In genomic region chr2:29966826-29967225, GRCm38 (mm10) we compare ENCODE assay signal across 8 mouse cellular contexts. TPM values are rescaled to one million over a fixed set of nuclear protein-coding genes. Genes with fewer than 3 reads are reported as not detected.
DNase-seq lines count a peak whose midpoint lies in the region; ATAC-seq and TF ChIP-seq lines count a peak whose summit lies in the region.

No protein-coding gene starts in this region.

- peak overlapping the region; percentile 86 for H3K4me3 ChIP-seq in limb, embryonic 15.5 days
- H3K4me3 ChIP-seq in stomach, postnatal 0 days (ENCODE audit: low read depth, low read length), result peak overlapping the region; percentile 100

- DNase-seq in embryo, embryonic 11 days, result peak; percentile 19
- no peak for DNase-seq in embryo, embryonic 9.5 days (ENCODE audit: extremely low spot score)
- peak; percentile 36 to 48 for DNase-seq in right cerebral cortex, postnatal 10 days (ENCODE audit: low spot score in 2 of 2)
- no peak for DNase-seq in right cerebral cortex, adult 2 months (ENCODE audit: low spot score in 2 of 2)
- no peak for DNase-seq in stomach, postnatal 0 days (ENCODE audit: low spot score)
- DNase-seq in cerebellum, adult 11-12 months, result no peak
- no peak for DNase-seq in gastrocnemius, adult 8-10 months (ENCODE audit: low spot score in 2 of 2)

- H3K4me2 ChIP-seq in limb, embryonic 15.5 days, result peak overlapping the region; percentile 54
- peak overlapping the region; percentile 73 for H3K4me2 ChIP-seq in stomach, postnatal 0 days (replicated peaks; ENCODE audit: low read depth)

- ATAC-seq in limb, embryonic 15.5 days (ENCODE audit: insufficient number of reproducible peaks, low FRiP score, low TSS enrichment, low read depth), result no peak
- ATAC-seq in stomach, postnatal 0 days (ENCODE audit: low FRiP score, low TSS enrichment), result no peak

- H3K36me3 ChIP-seq in limb, embryonic 15.5 days, result peaks cover 14% of the 10 kb centered on the region
- 0 out of 2 replicates have a peak, but pooled peaks cover 4% of the 10 kb centered on the region for H3K36me3 ChIP-seq in stomach, postnatal 0 days (ENCODE audit: control insufficient read depth, insufficient read depth, low read length)

- 55% methylated on average over 2 of the region's 2 CpGs for WGBS in limb, embryonic 15.5 days
- 54% methylated on average over 2 of the region's 2 CpGs for WGBS in stomach, postnatal 0 days

- no peak for TF ChIP-seq CTCF in stomach, postnatal 0 days (IDR thresholded peaks at IDR 0.05; ENCODE audit: low read depth)

- no peak for TF ChIP-seq EP300 in stomach, postnatal 0 days (optimal IDR thresholded peaks at IDR 0.05)

- H3K4me1 ChIP-seq in limb, embryonic 15.5 days, result peaks cover 43% of the 10 kb centered on the region
- peaks cover 9% of the 10 kb centered on the region for H3K4me1 ChIP-seq in stomach, postnatal 0 days (replicated peaks; ENCODE audit: control insufficient read depth, insufficient read depth)

- H3K27ac ChIP-seq in limb, embryonic 15.5 days, result no peak overlapping the region
- no peak overlapping the region for H3K27ac ChIP-seq in stomach, postnatal 0 days (replicated peaks)

- no peaks in the 10 kb centered on the region for H3K9me3 ChIP-seq in limb, embryonic 15.5 days
- no peaks in the 10 kb centered on the region for H3K9me3 ChIP-seq in stomach, postnatal 0 days (ENCODE audit: control insufficient read depth, low read length)

- H3K9ac ChIP-seq in limb, embryonic 15.5 days, result 0 out of 2 replicates have a peak overlapping the region, but pooled peaks have one; percentile 88
- H3K9ac ChIP-seq in stomach, postnatal 0 days (ENCODE audit: low read length), result 0 out of 2 replicates have a peak overlapping the region, but pooled peaks have one; percentile 27

- H3K27me3 ChIP-seq in limb, embryonic 15.5 days, result no peaks in the 10 kb centered on the region
- no peaks in the 10 kb centered on the region for H3K27me3 ChIP-seq in stomach, postnatal 0 days (ENCODE audit: control insufficient read depth, insufficient read depth, low read length)

RNA-seq across cellular contexts. Expression of gene Sptan1, which starts 1.5 kb away (rescaled TPM):
- 89.3 and 95.5 TPM in 2 replicates for polyA plus RNA-seq in limb, embryonic 15.5 days (2015; fragmentation: Nextera tagmentation; extraction: Ambion mirVana)
- 44.2 and 48.3 TPM in 2 replicates for polyA plus RNA-seq in stomach, postnatal 0 days (2015; fragmentation: Nextera tagmentation; extraction: Ambion mirVana)
- total RNA-seq in gastrocnemius, adult 8-10 months (2022), result 10 to 100 TPM; 29.2 to 43.7 (median 36.4) TPM

RNA-seq across cellular contexts. Expression of gene Gle1, which starts 31.6 kb away (rescaled TPM):
- 58.0 and 59.5 TPM in 2 replicates for polyA plus RNA-seq in limb, embryonic 15.5 days (2015; fragmentation: Nextera tagmentation; extraction: Ambion mirVana)
- polyA plus RNA-seq in stomach, postnatal 0 days (2015; fragmentation: Nextera tagmentation; extraction: Ambion mirVana), result 22.7 and 24.1 TPM in 2 replicates
- 10 to 100 TPM; 20.1 to 27.0 (median 22.9) TPM for total RNA-seq in gastrocnemius, adult 8-10 months (2022)

Comparison
In these comparisons a context has a peak if more than half of its experiments do, and no peak if none do; other contexts are left out.
1. DNase-seq: peak in embryo, embryonic 11 days (single experiment) and right cerebral cortex, postnatal 10 days (2 of 2); none in embryo, embryonic 9.5 days (single experiment), right cerebral cortex, adult 2 months (0 of 2), stomach, postnatal 0 days (single experiment), cerebellum, adult 11-12 months (single experiment) and gastrocnemius, adult 8-10 months (0 of 2).